Mouse (Mus musculus): Measurements from ENCODE around the gene Prkar2b.

DNA sequence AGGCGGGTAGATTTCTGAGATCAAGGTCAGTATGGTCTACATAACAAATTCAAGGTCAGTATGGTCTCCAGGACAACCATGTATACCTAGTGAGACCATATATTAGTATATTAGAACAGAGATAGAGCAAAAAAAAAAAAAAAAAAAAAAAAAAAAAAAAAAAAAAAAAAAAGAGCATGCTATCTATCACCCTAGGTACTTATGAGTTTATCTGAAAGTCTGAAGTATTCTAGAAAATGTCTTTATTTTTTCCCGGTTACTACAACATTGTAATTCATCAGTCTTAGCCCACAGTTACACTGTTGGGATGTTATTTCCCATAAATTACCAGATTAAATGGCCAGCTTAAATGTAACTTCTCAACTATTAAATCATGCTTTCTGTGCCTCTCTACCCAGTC is 116.7 kb downstream of the Prkar2b start:
- no peak for TF ChIP-seq GATA1 (IDR thresholded peaks at IDR 0.05; ENCODE audit: low read length)
- no peak for TF ChIP-seq TAL1 (IDR thresholded peaks at IDR 0.05; ENCODE audit: low read length)

Measured in erythroblast, embryonic 14.5 days (primary cell).